Mouse (Mus musculus): ENCODE data around the gene Tut1. TPM values are rescaled to one million over a fixed set of nuclear protein-coding genes. Genes with fewer than 3 reads are reported as not detected.

Tut1 gene
- 13.0 and 13.9 TPM in 2 replicates for polyA plus RNA-seq (2015; fragmentation: Nextera tagmentation; extraction: Ambion mirVana)

GRCm38 (mm10) chr19:8953135-8954039 lies at the start of gene Tut1:
Gene Tut1, plus strand, starts transcription at chr19:8953847.

GRCm38 (mm10) chr19:8920073-8920736 lies 33.4 kb upstream of the Tut1 start, which contains the start of gene B3gat3:
Gene B3gat3, plus strand, starts transcription at chr19:8920374.

DNA sequence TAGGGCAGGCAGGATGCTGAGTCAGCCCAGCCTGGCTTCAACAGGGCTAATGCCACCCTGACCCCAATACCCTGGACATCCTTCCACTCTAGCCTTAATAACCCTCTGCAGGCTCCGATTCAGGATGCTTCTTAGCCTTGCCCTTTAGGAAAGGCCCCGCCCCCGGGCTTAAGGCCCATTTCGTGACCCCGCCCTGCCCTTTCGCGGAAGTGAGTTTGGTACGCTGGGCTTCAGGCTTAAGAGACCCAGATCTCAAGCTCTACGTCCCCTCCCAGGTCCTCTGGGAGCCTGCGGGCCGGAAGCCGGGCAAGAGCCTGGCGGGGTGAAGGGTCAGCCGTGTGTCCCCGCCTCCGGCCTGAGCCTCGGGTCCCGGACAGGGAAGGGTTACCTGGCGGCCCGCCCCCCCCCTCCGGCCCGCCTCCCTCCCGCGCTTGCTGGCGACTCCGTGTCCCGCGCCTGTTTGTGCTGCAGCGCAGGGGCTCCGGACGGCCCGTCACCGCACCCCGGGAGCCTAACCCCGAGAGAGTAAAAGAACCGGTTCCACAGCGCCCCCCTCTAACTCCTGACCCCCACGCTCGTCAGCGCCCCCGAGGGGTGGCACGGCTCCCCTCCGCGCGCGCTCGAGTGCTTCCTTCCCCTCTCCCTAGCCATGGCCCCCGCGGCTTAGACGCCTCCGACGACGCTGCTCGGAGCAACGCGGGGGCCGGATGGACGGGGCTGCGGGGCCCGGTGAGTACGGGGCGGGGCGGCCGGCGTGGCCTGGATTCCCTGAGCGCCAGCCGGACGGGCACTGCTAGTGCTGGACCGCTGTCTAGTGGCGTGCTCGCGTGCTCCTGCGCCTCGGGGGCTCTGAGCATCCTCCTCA lies 24.2 kb upstream of the Tut1 start, which contains the start of the genes Rom1 and Eml3:
Gene Rom1, minus strand, starts transcription at position 133 of the 865 bp plus-strand sequence.
Gene Eml3, plus strand, starts transcription at position 329 of the 865 bp plus-strand sequence.

DNA sequence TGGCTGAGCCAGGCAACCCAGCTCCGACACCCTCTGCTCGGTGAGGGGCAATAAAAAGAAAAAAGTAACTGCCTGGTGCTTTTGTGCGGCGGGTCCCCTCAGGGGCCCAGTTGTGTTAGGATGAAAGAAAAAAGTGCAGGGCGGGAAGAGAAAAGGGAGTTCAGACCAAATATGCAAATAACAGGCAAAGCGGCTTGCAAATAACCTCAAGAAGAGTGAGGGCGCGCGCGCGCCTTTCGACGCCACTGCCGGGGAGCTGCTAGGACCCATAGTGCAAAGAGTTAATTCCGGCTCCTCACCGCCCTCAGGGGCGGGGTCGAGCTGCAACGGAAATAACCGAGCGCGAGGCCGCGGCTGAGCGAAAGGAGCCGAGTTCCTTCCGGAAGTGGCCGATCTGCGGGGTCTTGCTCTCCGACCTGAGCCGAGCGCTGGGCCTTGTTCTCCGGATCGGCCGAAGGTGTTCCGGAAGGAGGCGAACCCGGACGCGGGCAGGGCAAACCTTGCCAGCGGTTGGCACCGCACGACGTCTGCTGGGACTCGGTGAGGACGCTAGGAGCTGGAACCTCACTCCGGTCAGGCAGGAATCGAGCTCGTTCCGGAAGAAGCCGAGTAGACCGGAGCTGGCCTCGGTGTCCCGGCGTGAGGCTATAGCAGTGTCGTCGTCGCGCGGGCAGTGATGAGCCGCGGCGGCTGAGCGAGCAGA lies 12.0 kb upstream of the Tut1 start, which contains the start of gene Mta2:
Gene Mta2, plus strand, starts transcription at position 361 of the 703 bp plus-strand sequence.

DNA sequence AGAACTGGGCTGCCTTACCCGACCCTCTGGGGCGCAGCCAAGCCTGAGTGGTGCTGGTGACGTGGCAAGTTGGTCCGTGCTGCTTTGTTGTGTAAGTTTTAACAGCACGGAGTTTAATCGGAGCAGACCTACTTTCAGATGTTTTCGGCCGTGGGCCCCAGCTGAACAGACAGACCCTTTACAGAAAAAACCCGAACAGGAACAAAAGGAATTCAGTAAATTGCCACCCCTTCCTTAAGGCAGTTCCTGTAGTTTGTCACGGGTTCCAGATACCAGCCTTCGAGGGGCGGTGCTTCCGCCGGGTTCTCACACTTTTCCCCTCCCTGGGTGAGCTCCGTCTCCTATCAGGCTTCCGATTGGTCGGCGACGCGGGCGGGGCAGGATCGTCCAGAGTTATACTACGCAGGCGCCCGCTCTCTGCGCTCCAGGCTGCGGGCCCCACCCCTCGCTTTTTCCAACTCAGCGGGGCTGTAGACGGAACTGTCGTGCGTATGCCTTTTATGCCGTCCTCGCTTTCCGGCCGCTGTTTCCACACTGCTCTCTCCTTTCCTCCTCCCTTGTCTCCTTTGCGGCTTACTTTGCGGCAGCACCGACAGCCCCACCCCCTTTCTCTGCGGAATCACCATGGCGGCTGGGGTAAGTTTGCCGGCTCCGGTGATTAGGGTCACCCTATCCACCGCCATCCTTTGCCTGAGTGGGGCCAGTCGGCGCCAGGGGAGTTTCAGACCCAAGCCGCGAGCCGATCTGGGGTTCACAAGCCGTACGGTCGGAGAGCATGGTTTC lies 13.1 kb downstream of the Tut1 start, which contains the start of gene Eef1g:
Gene Eef1g, plus strand, starts transcription at position 452 of the 783 bp plus-strand sequence.

DNA sequence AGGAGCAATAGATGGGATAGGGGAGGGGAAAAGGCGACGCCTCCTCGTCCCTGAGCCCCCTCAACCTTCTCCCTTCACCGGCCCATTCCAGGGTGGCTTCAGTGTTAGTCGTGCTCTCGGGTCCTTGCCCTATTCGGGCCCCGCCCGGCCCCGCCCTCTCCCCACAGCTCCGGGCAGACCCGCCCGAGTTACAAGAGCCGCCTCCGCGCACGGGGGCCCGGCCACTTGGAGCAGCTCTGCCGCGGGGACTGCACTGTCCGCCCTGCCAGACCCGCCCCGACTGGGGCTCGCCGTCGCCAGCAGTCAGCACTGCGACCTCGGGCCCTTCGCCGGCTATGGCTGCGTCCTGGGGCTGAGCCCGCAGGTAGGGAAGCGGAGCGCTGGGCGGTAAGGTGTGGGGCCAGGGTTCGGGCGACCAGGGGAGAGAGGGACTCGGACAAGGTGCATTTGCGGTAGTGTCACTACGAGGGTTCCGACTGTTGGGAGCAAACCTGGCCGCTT lies 35.5 kb downstream of the Tut1 start, which contains the start of gene Ahnak:
Gene Ahnak, plus strand, starts transcription at position 219 of the 501 bp plus-strand sequence.

Other genes starting within 250 kb of the Tut1 start
- gene Slc3a2, start 230.5 kb upstream of the Tut1 start, polyA plus RNA-seq (2015; fragmentation: Nextera tagmentation; extraction: Ambion mirVana): 91.8 and 105 TPM in 2 replicates
- 53.3 and 53.8 TPM in 2 replicates for gene Wdr74, start 218.0 kb upstream of the Tut1 start, polyA plus RNA-seq (2015; fragmentation: Nextera tagmentation; extraction: Ambion mirVana)
- gene 1700092M07Rik, start 213.1 kb upstream of the Tut1 start, polyA plus RNA-seq (2015; fragmentation: Nextera tagmentation; extraction: Ambion mirVana): 0.46 and 1.1 TPM in 2 replicates
- 78.0 and 83.1 TPM in 2 replicates for gene Stx5a, start 212.4 kb upstream of the Tut1 start, polyA plus RNA-seq (2015; fragmentation: Nextera tagmentation; extraction: Ambion mirVana)
- 59.7 and 64.4 TPM in 2 replicates for gene Nxf1, start 196.8 kb upstream of the Tut1 start, polyA plus RNA-seq (2015; fragmentation: Nextera tagmentation; extraction: Ambion mirVana)
- gene Tmem223, start 182.9 kb upstream of the Tut1 start, polyA plus RNA-seq (2015; fragmentation: Nextera tagmentation; extraction: Ambion mirVana): 119 and 130 TPM in 2 replicates
- gene Tmem179b, start 179.4 kb upstream of the Tut1 start, polyA plus RNA-seq (2015; fragmentation: Nextera tagmentation; extraction: Ambion mirVana): 60.2 and 82.2 TPM in 2 replicates
- 10.3 and 11.8 TPM in 2 replicates for gene Taf6l, start 167.4 kb upstream of the Tut1 start, polyA plus RNA-seq (2015; fragmentation: Nextera tagmentation; extraction: Ambion mirVana)
- 86.5 and 92.5 TPM in 2 replicates for gene Polr2g, start 155.3 kb upstream of the Tut1 start, polyA plus RNA-seq (2015; fragmentation: Nextera tagmentation; extraction: Ambion mirVana)
- 2.0 and 2.7 TPM in 2 replicates for gene Zbtb3, start 151.3 kb upstream of the Tut1 start, polyA plus RNA-seq (2015; fragmentation: Nextera tagmentation; extraction: Ambion mirVana)
- 22.0 and 26.5 TPM in 2 replicates for gene Ttc9c, start 134.5 kb upstream of the Tut1 start, polyA plus RNA-seq (2015; fragmentation: Nextera tagmentation; extraction: Ambion mirVana)
- 3.1 and 3.3 TPM in 2 replicates for gene Hnrnpul2, start 133.8 kb upstream of the Tut1 start, polyA plus RNA-seq (2015; fragmentation: Nextera tagmentation; extraction: Ambion mirVana)
- gene AC129217.1, start 124.1 kb upstream of the Tut1 start, polyA plus RNA-seq (2015; fragmentation: Nextera tagmentation; extraction: Ambion mirVana): not detected in 2 replicates
- gene Bscl2, start 116.4 kb upstream of the Tut1 start, polyA plus RNA-seq (2015; fragmentation: Nextera tagmentation; extraction: Ambion mirVana): 45.3 and 49.0 TPM in 2 replicates
- gene Gng3, start 114.7 kb upstream of the Tut1 start, polyA plus RNA-seq (2015; fragmentation: Nextera tagmentation; extraction: Ambion mirVana): 0.31 and 0.96 TPM in 2 replicates
- gene Lrrn4cl, start 103.1 kb upstream of the Tut1 start, polyA plus RNA-seq (2015; fragmentation: Nextera tagmentation; extraction: Ambion mirVana): 9.4 and 10.6 TPM in 2 replicates
- gene Ubxn1, start 82.4 kb upstream of the Tut1 start, polyA plus RNA-seq (2015; fragmentation: Nextera tagmentation; extraction: Ambion mirVana): 166 and 171 TPM in 2 replicates
- 49.7 and 50.5 TPM in 2 replicates for gene Uqcc3, start 72.9 kb upstream of the Tut1 start, polyA plus RNA-seq (2015; fragmentation: Nextera tagmentation; extraction: Ambion mirVana)
- gene Lbhd1, start 70.1 kb upstream of the Tut1 start, polyA plus RNA-seq (2015; fragmentation: Nextera tagmentation; extraction: Ambion mirVana): 34.0 and 39.1 TPM in 2 replicates
- gene Gm49403, start 69.9 kb upstream of the Tut1 start, polyA plus RNA-seq (2015; fragmentation: Nextera tagmentation; extraction: Ambion mirVana): not detected in 2 replicates
- gene 1810009A15Rik, start 65.0 kb upstream of the Tut1 start, polyA plus RNA-seq (2015; fragmentation: Nextera tagmentation; extraction: Ambion mirVana): 43.6 and 48.9 TPM in 2 replicates
- gene Gm49416, start 64.9 kb upstream of the Tut1 start, polyA plus RNA-seq (2015; fragmentation: Nextera tagmentation; extraction: Ambion mirVana): not detected in 2 replicates
- gene Ints5, start 60.8 kb upstream of the Tut1 start, polyA plus RNA-seq (2015; fragmentation: Nextera tagmentation; extraction: Ambion mirVana): 17.3 and 17.5 TPM in 2 replicates
- 33.1 and 33.2 TPM in 2 replicates for gene Ganab, start 55.8 kb upstream of the Tut1 start, polyA plus RNA-seq (2015; fragmentation: Nextera tagmentation; extraction: Ambion mirVana)
- 24.3 and 24.5 TPM in 2 replicates for gene B3gat3, start 33.5 kb upstream of the Tut1 start, polyA plus RNA-seq (2015; fragmentation: Nextera tagmentation; extraction: Ambion mirVana)
- gene Rom1, start 24.5 kb upstream of the Tut1 start, polyA plus RNA-seq (2015; fragmentation: Nextera tagmentation; extraction: Ambion mirVana): 3.6 and 4.3 TPM in 2 replicates
- gene Eml3, start 24.3 kb upstream of the Tut1 start, polyA plus RNA-seq (2015; fragmentation: Nextera tagmentation; extraction: Ambion mirVana): 22.1 and 22.6 TPM in 2 replicates
- gene Mta2, start 12.0 kb upstream of the Tut1 start, polyA plus RNA-seq (2015; fragmentation: Nextera tagmentation; extraction: Ambion mirVana): 63.5 and 67.4 TPM in 2 replicates
- 257 TPM in 2 replicates for gene Eef1g, start 13.2 kb downstream of the Tut1 start, polyA plus RNA-seq (2015; fragmentation: Nextera tagmentation; extraction: Ambion mirVana)
- gene Ahnak, start 35.4 kb downstream of the Tut1 start, polyA plus RNA-seq (2015; fragmentation: Nextera tagmentation; extraction: Ambion mirVana): 99.1 and 107 TPM in 2 replicates
- gene Scgb1a1, start 134.1 kb downstream of the Tut1 start, polyA plus RNA-seq (2015; fragmentation: Nextera tagmentation; extraction: Ambion mirVana): 0.30 TPM in 1 of 2 replicates, not detected in the other
- gene Asrgl1, start 181.8 kb downstream of the Tut1 start, polyA plus RNA-seq (2015; fragmentation: Nextera tagmentation; extraction: Ambion mirVana): 7.1 and 7.4 TPM in 2 replicates

Measured in urinary bladder, postnatal 0 days (tissue).